In genomic region chr2:8673751-8674378, GRCm38 (mm10) we compare ENCODE assay signal across 8 mouse cellular contexts.
DNase-seq lines count a peak whose midpoint lies in the region; ATAC-seq and TF ChIP-seq lines count a peak whose summit lies in the region.
"Had no signal": no experiment of that assay in that cellular context is flagged by ENCODE, and none has a peak within 500 bp of the region (broad histone marks: within the 10 kb centered on the region; RNA-seq: fewer than 3 reads in every experiment).

No protein-coding gene starts in this region.

- in situ Hi-C loops in CH12.LX (cut with MboI; ENCODE audit: low pct_ligation_motif_present, low pct_unique_long_range_greater_than_20kb, low sequenced_read_pairs): no loop called here

- intact Hi-C loops in heart, postnatal 14 days (cut with DNase I): loop anchor here (2.0 to 10.0 kb wide), 3 partner anchors 1211 to 1421 kb away; partner anchors contain the start of genes 4930412O13Rik and 9230102O04Rik

- no peaks in the 10 kb centered on the region for H3K36me3 ChIP-seq in CH12.LX (replicated peaks in 1 of 2; ENCODE audit: control insufficient read depth in 1 of 2, insufficient read depth in 1 of 2, low read length in 1 of 2)
- H3K36me3 ChIP-seq: limb, embryonic 15.5 days had no signal

- no peak overlapping the region for H3K4me3 ChIP-seq in CH12.LX (replicated peaks in 1 of 3; ENCODE audit: low read depth in 2 of 3, low read length in 2 of 3, poor library complexity in 1 of 3)
- no peak overlapping the region for H3K4me3 ChIP-seq in layer of hippocampus, adult 2 months
- H3K4me3 ChIP-seq: limb, embryonic 15.5 days had no signal

- no peak overlapping the region for H3K4me2 ChIP-seq in CH12.LX (ENCODE audit: insufficient read depth, low read depth, poor library complexity, severe bottlenecking)
- H3K4me2 ChIP-seq: limb, embryonic 15.5 days had no signal

- peak; percentile 73 for DNase-seq in CH12.LX (ENCODE audit: extremely low read depth)
- DNase-seq in heart, postnatal 14 days: peak; percentile 47 to 70
- peak; percentile 52 to 83 for DNase-seq in layer of hippocampus, adult 2 months (ENCODE audit: low spot score in 2 of 2)
- peak; percentile 70 for DNase-seq in lung, postnatal 10 days
- peak; percentile 57 for DNase-seq in right cerebral cortex, adult 18-20 months

- no peak for TF ChIP-seq EP300 in CH12.LX (IDR thresholded peaks at IDR 0.05; ENCODE audit: low read length)

- TF ChIP-seq POLR2A in CH12.LX (IDR thresholded peaks at IDR 0.05; ENCODE audit: low read depth, low read length): no peak

- no peaks in the 10 kb centered on the region for H3K9me3 ChIP-seq in CH12.LX (replicated peaks; ENCODE audit: low read length)
- H3K9me3 ChIP-seq: limb, embryonic 15.5 days had no signal

- no peaks in the 10 kb centered on the region for H3K27me3 ChIP-seq in CH12.LX (replicated peaks)

- no peaks in the 10 kb centered on the region for H3K79me2 ChIP-seq in CH12.LX (replicated peaks; ENCODE audit: control insufficient read depth, extremely low read depth, insufficient read depth, poor library complexity, severe bottlenecking)

- peak; percentile 50 to 74 for TF ChIP-seq CTCF in CH12.LX (conservative IDR thresholded peaks at IDR 0.05 in 1 of 2, IDR thresholded peaks at IDR 0.05 in 1 of 2; ENCODE audit: low read depth in 2 of 2, low read length in 2 of 2)
- peak; percentile 84 for TF ChIP-seq CTCF in layer of hippocampus, adult 2 months (conservative IDR thresholded peaks at IDR 0.05)

- no peak overlapping the region for H3K9ac ChIP-seq in CH12.LX (ENCODE audit: insufficient read depth, low read depth)
- H3K9ac ChIP-seq: limb, embryonic 15.5 days had no signal

- H3K27ac ChIP-seq in CH12.LX (ENCODE audit: insufficient read depth, low read depth): no peak overlapping the region
- no peak overlapping the region for H3K27ac ChIP-seq in layer of hippocampus, adult 2 months
- H3K27ac ChIP-seq: limb, embryonic 15.5 days had no signal

- peak; percentile 52 for ATAC-seq in activated CD4-positive, CD25-positive, alpha-beta regulatory T cell, adult 4 months
- ATAC-seq in common myeloid progenitor, adult 5-6 weeks (replicated peaks; ENCODE audit: low read depth, poor library complexity, severe bottlenecking): peak; percentile 67; the same call in 1 of the 2 replicates

- peaks cover 0 to 11% of the 10 kb centered on the region in 2 experiments; a peak in 2 of 4 replicates for H3K4me1 ChIP-seq in CH12.LX (ENCODE audit: control insufficient read depth in 1 of 2, insufficient read depth in 2 of 2)
- H3K4me1 ChIP-seq: limb, embryonic 15.5 days had no signal

- TF ChIP-seq RAD21 in CH12.LX (IDR thresholded peaks at IDR 0.05; ENCODE audit: low read depth, low read length): peak; percentile 68

- dilution Hi-C loops in CH12.LX (cut with MboI; ENCODE audit: extremely low pct_ligation_motif_present, extremely low pct_unique_long_range_greater_than_20kb, low sequenced_read_pairs): no loop called here

TF ChIP-seq in CH12.LX, 34 proteins besides CTCF, POLR2A, EP300 and RAD21:
- TF ChIP-seq SMC3 (IDR thresholded peaks at IDR 0.05; ENCODE audit: low read depth, low read length): 0 out of 2 replicates have a peak, but pooled peaks have one; percentile 14
- no peak for TF ChIP-seq MAFK (IDR thresholded peaks at IDR 0.05; ENCODE audit: insufficient replicate concordance, low read length)
- TF ChIP-seq JUN (IDR thresholded peaks at IDR 0.05; ENCODE audit: insufficient read depth, low read depth, low read length): no peak
- TF ChIP-seq CHD1 (IDR thresholded peaks at IDR 0.05; ENCODE audit: low read depth, low read length): no peak
